Mouse (Mus musculus) heart, postnatal 0 days (tissue): ENCODE measurements around the gene Tmem116. TPM values are rescaled to one million over a fixed set of nuclear protein-coding genes. Genes with fewer than 3 reads are reported as not detected.
A peak's percentile ranks its signal among the peaks of the same experiment; 100 is the strongest.

Source experiments
- ATAC-seq: fragments of 200-750 bp; cut with Nextera tagmentation; 2 replicates; pipeline ENCODE4 v1.8.0; 2017; ENCODE audit warnings: low read depth, moderate number of reproducible peaks, moderate library complexity; ENCODE audit not compliant: insufficient read depth
- DNase-seq: peaks from one replicate; pipeline ENCODE4 v3.0.0-alpha.2; 2016; ENCODE audit warnings: low spot score
- H3K27ac ChIP-seq: fragments of 300-500 bp; sonication (generic); 2 replicates; pipeline ENCODE4 v1.5.1; 2014; ENCODE audit warnings: low read depth, mild to moderate bottlenecking
- H3K27me3 ChIP-seq: fragments of 300-500 bp; sonication (generic); 2 replicates; pipeline ENCODE4 v1.6.1; 2014; ENCODE audit warnings: low read length, mixed read lengths; ENCODE audit not compliant: control insufficient read depth, insufficient read depth
- H3K36me3 ChIP-seq: fragments of 300-500 bp; sonication (generic); replicated peaks from 2 replicates; pipeline ENCODE4 v1.6.1; 2014; ENCODE audit warnings: low read length, mixed read lengths; ENCODE audit not compliant: control insufficient read depth, insufficient read depth
- H3K4me1 ChIP-seq: fragments of 300-500 bp; sonication (generic); 2 replicates; pipeline ENCODE4 v1.6.1; 2014; ENCODE audit warnings: antibody characterized with exemption; ENCODE audit not compliant: control insufficient read depth, insufficient read depth
- H3K4me2 ChIP-seq: fragments of 300-500 bp; sonication (generic); 2 replicates; pipeline ENCODE4 v1.6.1; 2014; ENCODE audit warnings: low read depth, mild to moderate bottlenecking, low read length, moderate library complexity
- H3K4me3 ChIP-seq: fragments of 300-500 bp; sonication (generic); 2 replicates; pipeline ENCODE4 v1.5.1; 2014; ENCODE audit warnings: low read depth, low read length
- H3K9ac ChIP-seq: fragments of 300-500 bp; sonication (generic); replicated peaks from 2 replicates; pipeline ENCODE4 v1.6.1; 2014; ENCODE audit warnings: low read depth, low read length, mixed read lengths
- H3K9me3 ChIP-seq: fragments of 300-500 bp; sonication (generic); replicated peaks from 2 replicates; pipeline ENCODE4 v1.6.1; 2016; ENCODE audit warnings: low read length; ENCODE audit not compliant: control insufficient read depth
- CTCF ChIP-seq: IDR thresholded peaks from 2 replicates; pipeline ENCODE4 v1.5.1; 2016; ENCODE audit warnings: antibody characterized with exemption, control low read depth, low read depth
- EP300 ChIP-seq: IDR thresholded peaks from 2 replicates; pipeline ENCODE4 v1.6.1; 2016; ENCODE audit warnings: antibody characterized with exemption, low read depth
- WGBS: fragments of 180-500 bp; shearing (Covaris S2); extraction: QIAGEN DNeasy Blood & Tissue Kit; methylation state at CpG from one replicate; pipeline ENCODE4 v1.1.7; 2014; 5-methylcytosine and 5-hydroxymethylcytosine counted together
- polyA plus RNA-seq: library from polyadenylated mRNA; unstranded; fragments of >200 nt; fragmentation: Nextera tagmentation; extraction: Ambion mirVana; gene quantifications from 2 replicates; pipeline ENCODE4 v1.2.1, GENCODE M21; 2015
- total RNA-seq: library from RNA; depleted of rRNA; stranded (reverse); fragments of >200 nt; gene quantifications from 2 replicates; pipeline ENCODE4 v1.2.3, GENCODE M21; 2014; ENCODE audit warnings: low replicate concordance

The Tmem116 gene
- total and polyA plus RNA-seq, 2 experiments from 2014 or later, result 7.0 to 11.5 TPM

GRCm38 (mm10) chr5:121428954-121429353 is 22.7 kb upstream of the Tmem116 start:
- no peak for DNase-seq
- H3K4me1 ChIP-seq, result no peaks in the 10 kb centered on the region
- WGBS, result 84% methylated on average over 3 of the region's 3 CpGs
- ATAC-seq, result no peak
- H3K36me3 ChIP-seq, result peaks cover 100% of the 10 kb centered on the region
- no peak overlapping the region for H3K9ac ChIP-seq
- H3K27ac ChIP-seq, result no peak overlapping the region
- H3K27me3 ChIP-seq, result no peaks in the 10 kb centered on the region
- TF ChIP-seq CTCF (no peak), EP300 (no peak)
- H3K4me3 ChIP-seq, result no peak overlapping the region
- H3K4me2 ChIP-seq, result no peak overlapping the region
- no peaks in the 10 kb centered on the region for H3K9me3 ChIP-seq

GRCm38 (mm10) chr5:121438131-121438530 is 13.6 kb upstream of the Tmem116 start:
- peaks cover 90% of the 10 kb centered on the region for H3K36me3 ChIP-seq
- whole genome bisulfite sequencing, result 69% methylated on average over 5 of the region's 5 CpGs
- no peak overlapping the region for H3K27ac ChIP-seq
- ATAC-seq, result no peak
- H3K9me3 ChIP-seq, result no peaks in the 10 kb centered on the region
- no peak overlapping the region for H3K9ac ChIP-seq
- H3K4me2 ChIP-seq, result no peak overlapping the region
- no peak overlapping the region for H3K4me3 ChIP-seq
- no peaks in the 10 kb centered on the region for H3K27me3 ChIP-seq
- no peaks in the 10 kb centered on the region for H3K4me1 ChIP-seq
- no peak for DNase-seq
- TF ChIP-seq CTCF (no peak), EP300 (no peak)

DNA sequence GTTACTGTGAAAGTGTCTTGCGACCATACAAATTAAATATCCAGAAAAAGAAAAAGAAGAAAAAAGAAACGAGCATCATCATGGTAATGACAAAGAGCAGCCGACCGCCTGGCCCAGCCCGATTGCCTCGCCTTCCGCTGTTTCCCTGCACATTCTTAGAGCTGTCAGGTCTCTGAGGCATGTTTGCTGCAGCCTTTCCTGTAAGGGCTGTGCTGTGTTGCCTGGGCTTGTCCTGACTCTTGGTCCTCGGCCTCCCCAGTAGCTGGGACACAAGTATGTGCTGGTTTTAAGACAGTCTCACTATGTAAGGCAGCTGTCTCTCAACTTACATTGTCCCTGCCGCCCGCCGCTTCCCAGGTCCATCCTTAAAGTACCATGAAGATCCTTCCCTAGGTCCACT is 12.9 kb upstream of the Tmem116 start:
- H3K4me3 ChIP-seq, result no peak overlapping the region
- TF ChIP-seq EP300 (no peak), CTCF (no peak)
- WGBS, result 89% methylated on average over 11 of the region's 11 CpGs
- H3K9ac ChIP-seq, result no peak overlapping the region
- H3K4me1 ChIP-seq, result no peaks in the 10 kb centered on the region
- ATAC-seq, result no peak
- H3K9me3 ChIP-seq, result no peaks in the 10 kb centered on the region
- H3K4me2 ChIP-seq, result no peak overlapping the region
- H3K27ac ChIP-seq, result no peak overlapping the region
- peaks cover 90% of the 10 kb centered on the region for H3K36me3 ChIP-seq
- DNase-seq, result no peak
- H3K27me3 ChIP-seq, result no peaks in the 10 kb centered on the region

- H3K9ac ChIP-seq, result no peak overlapping the region
- H3K27ac ChIP-seq, result no peak overlapping the region
- no peak overlapping the region for H3K4me3 ChIP-seq
- WGBS, result 92% methylated on average over 3 of the region's 3 CpGs
- H3K36me3 ChIP-seq, result peaks cover 94% of the 10 kb centered on the region
- no peak overlapping the region for H3K4me2 ChIP-seq
- no peaks in the 10 kb centered on the region for H3K27me3 ChIP-seq
- DNase-seq (no peak), ATAC-seq (no peak)
- H3K9me3 ChIP-seq, result no peaks in the 10 kb centered on the region
- TF ChIP-seq CTCF, result peak; percentile 39
- TF ChIP-seq EP300, result no peak
- H3K4me1 ChIP-seq, result no peaks in the 10 kb centered on the region
Observed at GRCm38 (mm10) chr5:121443548-121443947, 8.1 kb upstream of the Tmem116 start.

- Histone ChIP-seq H3K27ac (no peak overlapping the region), H3K9me3 (no peaks in the 10 kb centered on the region), H3K4me1 (no peaks in the 10 kb centered on the region), H3K9ac (no peak overlapping the region), H3K4me3 (no peak overlapping the region), H3K27me3 (no peaks in the 10 kb centered on the region), H3K4me2 (no peak overlapping the region), H3K36me3 (peaks cover 89% of the 10 kb centered on the region)
- 83% methylated on average over 5 of the region's 5 CpGs for WGBS
- no peak for TF ChIP-seq CTCF
- TF ChIP-seq EP300, result no peak
- ATAC-seq, result no peak
- no peak for DNase-seq
Observed at GRCm38 (mm10) chr5:121444870-121445269, 6.8 kb upstream of the Tmem116 start.

DNA sequence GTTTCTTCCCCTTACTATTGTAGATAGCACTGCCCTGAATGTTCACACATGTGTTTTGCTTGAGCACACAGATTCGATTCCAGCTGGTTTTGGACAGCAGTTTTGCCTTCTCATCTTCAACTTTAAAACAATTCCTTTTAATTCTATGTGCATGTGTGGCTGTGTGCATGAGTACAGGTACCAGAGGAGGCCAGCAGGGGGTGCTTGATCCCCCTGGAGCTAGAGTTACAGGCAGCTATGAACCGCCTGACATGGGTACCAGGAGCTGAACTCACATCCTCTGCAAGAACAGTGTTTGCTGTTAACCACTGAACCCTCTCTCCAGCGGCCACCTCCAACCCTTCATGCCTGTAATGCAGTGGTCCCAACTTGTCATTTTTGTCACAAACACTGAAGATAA is 3.2 kb upstream of the Tmem116 start:
- ATAC-seq (no peak), DNase-seq (no peak)
- 89% methylated on average over 3 of the region's 3 CpGs for WGBS
- peaks cover 12% of the 10 kb centered on the region for H3K4me1 ChIP-seq
- H3K4me3 ChIP-seq, result no peak overlapping the region
- H3K9ac ChIP-seq, result no peak overlapping the region
- H3K36me3 ChIP-seq, result peaks cover 57% of the 10 kb centered on the region
- no peak overlapping the region for H3K4me2 ChIP-seq
- H3K27ac ChIP-seq, result no peak overlapping the region
- H3K9me3 ChIP-seq, result no peaks in the 10 kb centered on the region
- no peaks in the 10 kb centered on the region for H3K27me3 ChIP-seq
- TF ChIP-seq EP300 (no peak), CTCF (no peak)
